Mouse (Mus musculus): ENCODE measurements around the gene Gm21970.

GRCm38 (mm10) chr16:91463400-91463799 lies 71.9 kb downstream of the Gm21970 start:
- TF ChIP-seq EP300 (IDR thresholded peaks at IDR 0.05; ENCODE audit: low read depth) (no peak), CTCF (IDR thresholded peaks at IDR 0.05; ENCODE audit: low read depth) (no peak)

Data from liver, embryonic 14.5 days (tissue).